Mouse (Mus musculus) heart, adult 11 months (tissue): ENCODE data around the gene Itfg1.
"Not testable (repeated sequence)": the region's sequence is repeated elsewhere in the genome, so short reads cannot be mapped to it uniquely, and the experiment has no call there.

Source experiments
- DNase-seq: peaks from one replicate; pipeline ENCODE4 v3.0.0; 2022

Itfg1 gene

GRCm38 (mm10) chr8:85840657-85841488 is at the start of gene Itfg1, which contains the start of gene Phkb:
Itfg1 (minus strand) TSS chr8:85840921.
Phkb (plus strand) TSS chr8:85840959.
- peak; percentile 99 for DNase-seq

- DNase-seq = no peak
Measured at GRCm38 (mm10) chr8:85884811-85885210, 44.1 kb upstream of the Itfg1 start.

- DNase-seq = no peak
Measured at GRCm38 (mm10) chr8:85879624-85880023, 38.9 kb upstream of the Itfg1 start.

- no peak for DNase-seq
Measured at GRCm38 (mm10) chr8:85877976-85878375, 37.3 kb upstream of the Itfg1 start.

GRCm38 (mm10) chr8:85871660-85872059 is 30.9 kb upstream of the Itfg1 start:
- DNase-seq = peak; percentile 93

GRCm38 (mm10) chr8:85862381-85862780 is 21.7 kb upstream of the Itfg1 start:
- no peak for DNase-seq

GRCm38 (mm10) chr8:85860612-85861011 is 19.9 kb upstream of the Itfg1 start:
- no peak for DNase-seq

- not testable (repeated sequence) for DNase-seq
Measured at GRCm38 (mm10) chr8:85857227-85857896, 16.6 kb upstream of the Itfg1 start.

- DNase-seq = no peak
Measured at GRCm38 (mm10) chr8:85854220-85855123, 13.8 kb upstream of the Itfg1 start.

GRCm38 (mm10) chr8:85845887-85846286 is 5.2 kb upstream of the Itfg1 start:
- no peak for DNase-seq

- DNase-seq = peak; percentile 68
Measured at GRCm38 (mm10) chr8:85841489-85841795, 721 bp upstream of the Itfg1 start.

GRCm38 (mm10) chr8:85839916-85840656 is 635 bp downstream of the Itfg1 start:
- peak; percentile 64 for DNase-seq

GRCm38 (mm10) chr8:85813621-85814020 is 27.1 kb downstream of the Itfg1 start:
- no peak for DNase-seq

- no peak for DNase-seq
Measured at GRCm38 (mm10) chr8:85801408-85801807, 39.3 kb downstream of the Itfg1 start.

- no peak for DNase-seq
Measured at GRCm38 (mm10) chr8:85800164-85800563, 40.6 kb downstream of the Itfg1 start.

- DNase-seq = not testable (repeated sequence)
Measured at GRCm38 (mm10) chr8:85796392-85796791, 44.3 kb downstream of the Itfg1 start.

- DNase-seq = no peak
Measured at GRCm38 (mm10) chr8:85788341-85788740, 52.4 kb downstream of the Itfg1 start.

GRCm38 (mm10) chr8:85787909-85788308 is 52.8 kb downstream of the Itfg1 start:
- no peak for DNase-seq

- no peak for DNase-seq
Measured at GRCm38 (mm10) chr8:85785506-85785905, 55.2 kb downstream of the Itfg1 start.

- DNase-seq = no peak
Measured at GRCm38 (mm10) chr8:85783871-85784270, 56.9 kb downstream of the Itfg1 start.

- no peak for DNase-seq
Measured at GRCm38 (mm10) chr8:85780091-85780490, 60.6 kb downstream of the Itfg1 start.

- no peak for DNase-seq
Measured at GRCm38 (mm10) chr8:85745053-85745452, 95.7 kb downstream of the Itfg1 start.
